Mouse (Mus musculus): Measurements from ENCODE around the gene Vps33b.

Gene Vps33b

GRCm38 (mm10) chr7:80267764-80268163, 1.7 kb upstream of the Vps33b start:
- in situ Hi-C loops (cut with MboI; ENCODE audit: low sequenced_read_pairs), result no loop called here

DNA sequence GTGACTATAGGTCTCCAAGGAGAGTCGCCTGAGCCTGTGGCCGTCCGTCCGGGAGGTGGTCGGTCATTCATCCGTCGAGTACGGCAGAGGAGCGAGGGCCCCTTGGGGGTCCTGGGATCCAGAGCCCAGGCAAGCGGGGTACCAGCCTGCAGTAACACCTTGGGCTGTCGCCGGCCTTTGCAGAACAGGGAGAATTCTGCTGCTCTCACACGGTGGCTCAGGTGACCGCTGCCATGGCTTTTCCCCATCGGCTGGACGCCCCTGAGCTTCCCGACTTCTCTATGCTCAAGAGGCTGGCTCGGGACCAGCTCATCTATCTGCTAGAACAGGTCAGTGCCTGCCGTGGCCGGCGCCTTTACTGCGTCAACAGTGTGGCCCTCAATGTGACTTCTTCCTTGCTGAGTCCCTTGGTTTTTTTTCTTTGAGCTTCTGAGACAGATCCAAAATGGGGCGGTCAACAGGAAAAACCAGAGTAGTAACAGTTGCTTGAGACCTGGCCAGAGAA, 354 bp downstream of the Vps33b start:
- in situ Hi-C loops (cut with MboI; ENCODE audit: low sequenced_read_pairs), result no loop called here

GRCm38 (mm10) chr7:80273456-80273855, 4.0 kb downstream of the Vps33b start:
- in situ Hi-C loops (cut with MboI; ENCODE audit: low sequenced_read_pairs), result no loop called here

- in situ Hi-C loops (cut with MboI; ENCODE audit: low sequenced_read_pairs), result no loop called here
Observed at GRCm38 (mm10) chr7:80276374-80276773, 6.9 kb downstream of the Vps33b start.

DNA sequence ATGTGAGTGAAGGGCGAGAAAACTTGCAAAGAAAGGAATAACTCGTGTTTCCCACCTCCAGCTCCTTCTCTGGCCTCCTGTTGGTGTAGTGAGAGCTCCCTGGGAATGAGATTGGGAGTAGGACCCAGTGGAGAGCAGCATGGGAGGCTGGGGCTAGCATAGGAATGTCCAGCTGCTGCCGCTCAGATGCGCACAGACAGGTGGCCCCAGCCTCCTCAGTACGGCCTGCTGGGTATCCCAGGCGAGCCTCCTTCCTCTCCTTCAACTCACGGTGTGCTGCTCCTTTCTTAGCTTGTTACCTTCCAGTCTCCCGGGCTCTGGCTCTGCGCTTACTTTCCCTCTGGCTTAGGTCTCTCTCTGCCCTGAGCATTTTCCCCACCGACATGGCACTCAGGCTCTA, 10.6 kb downstream of the Vps33b start:
- in situ Hi-C loops (cut with MboI; ENCODE audit: low sequenced_read_pairs), result no loop called here

- in situ Hi-C loops (cut with MboI; ENCODE audit: low sequenced_read_pairs), result no loop called here
Observed at GRCm38 (mm10) chr7:80280998-80281397, 11.5 kb downstream of the Vps33b start.

- in situ Hi-C loops (cut with MboI; ENCODE audit: low sequenced_read_pairs), result no loop called here
Observed at GRCm38 (mm10) chr7:80281646-80282045, 12.2 kb downstream of the Vps33b start.

GRCm38 (mm10) chr7:80283226-80283918, 13.9 kb downstream of the Vps33b start:
- in situ Hi-C loops (cut with MboI; ENCODE audit: low sequenced_read_pairs), result no loop called here

DNA sequence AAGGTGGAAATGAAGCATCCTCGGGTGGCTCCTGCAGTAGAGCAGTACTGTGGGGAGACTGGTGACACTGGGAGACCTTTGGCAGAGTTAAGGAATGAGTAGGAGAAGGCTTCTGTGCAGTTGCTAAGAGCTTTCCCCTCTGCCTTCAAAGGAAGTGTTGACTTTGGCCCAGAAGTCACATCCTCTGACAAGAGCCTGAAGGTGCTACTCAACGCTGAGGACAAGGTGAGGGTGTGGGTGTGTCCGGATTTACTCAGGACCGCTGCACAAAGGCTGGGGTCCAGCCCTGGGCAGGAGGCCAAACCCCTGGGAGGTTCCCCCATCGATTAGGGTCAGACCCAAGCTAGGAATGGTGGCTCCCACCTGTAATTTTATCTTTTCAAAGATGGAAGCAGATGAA, 14.9 kb downstream of the Vps33b start:
- in situ Hi-C loops (cut with MboI; ENCODE audit: low sequenced_read_pairs), result no loop called here

DNA sequence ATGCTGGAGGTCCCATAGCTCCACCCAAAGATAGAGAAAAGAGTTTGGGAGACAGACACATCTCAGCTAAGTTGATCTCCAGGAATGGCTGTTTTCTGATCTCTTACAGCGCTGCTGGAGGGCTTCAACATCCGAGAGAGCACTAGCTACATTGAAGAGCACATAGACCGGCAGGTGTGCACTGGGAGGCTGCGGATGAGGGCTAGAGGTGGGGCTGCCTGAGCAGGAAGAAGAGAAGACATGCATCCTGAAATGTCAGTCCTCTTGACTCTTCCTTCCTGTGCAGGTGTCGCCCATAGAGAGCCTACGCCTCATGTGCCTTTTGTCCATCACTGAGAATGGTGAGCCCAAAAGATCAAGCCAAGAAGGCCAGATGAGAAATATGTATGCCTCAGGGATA, 16.3 kb downstream of the Vps33b start:
- in situ Hi-C loops (cut with MboI; ENCODE audit: low sequenced_read_pairs), result no loop called here

DNA sequence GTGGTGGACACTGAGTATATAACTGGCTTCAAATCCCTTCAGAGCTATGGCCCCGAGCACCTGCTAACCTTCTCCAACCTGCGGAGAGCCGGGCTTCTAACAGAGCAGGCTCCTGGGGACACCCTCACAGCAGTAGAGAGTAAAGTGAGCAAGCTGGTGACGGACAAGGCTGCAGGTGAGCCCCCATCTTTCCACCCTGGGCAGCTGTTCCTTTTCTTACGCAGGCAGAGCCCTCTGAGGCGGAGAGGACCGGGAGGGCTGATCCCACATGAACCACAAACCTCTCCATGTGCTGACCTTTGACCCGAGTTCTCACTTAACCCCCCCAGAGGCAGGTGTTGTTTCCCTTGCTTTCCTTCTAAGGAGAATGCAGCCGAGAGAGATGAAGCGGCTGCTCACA, 18.3 kb downstream of the Vps33b start:
- in situ Hi-C loops (cut with MboI; ENCODE audit: low sequenced_read_pairs), result no loop called here

DNA sequence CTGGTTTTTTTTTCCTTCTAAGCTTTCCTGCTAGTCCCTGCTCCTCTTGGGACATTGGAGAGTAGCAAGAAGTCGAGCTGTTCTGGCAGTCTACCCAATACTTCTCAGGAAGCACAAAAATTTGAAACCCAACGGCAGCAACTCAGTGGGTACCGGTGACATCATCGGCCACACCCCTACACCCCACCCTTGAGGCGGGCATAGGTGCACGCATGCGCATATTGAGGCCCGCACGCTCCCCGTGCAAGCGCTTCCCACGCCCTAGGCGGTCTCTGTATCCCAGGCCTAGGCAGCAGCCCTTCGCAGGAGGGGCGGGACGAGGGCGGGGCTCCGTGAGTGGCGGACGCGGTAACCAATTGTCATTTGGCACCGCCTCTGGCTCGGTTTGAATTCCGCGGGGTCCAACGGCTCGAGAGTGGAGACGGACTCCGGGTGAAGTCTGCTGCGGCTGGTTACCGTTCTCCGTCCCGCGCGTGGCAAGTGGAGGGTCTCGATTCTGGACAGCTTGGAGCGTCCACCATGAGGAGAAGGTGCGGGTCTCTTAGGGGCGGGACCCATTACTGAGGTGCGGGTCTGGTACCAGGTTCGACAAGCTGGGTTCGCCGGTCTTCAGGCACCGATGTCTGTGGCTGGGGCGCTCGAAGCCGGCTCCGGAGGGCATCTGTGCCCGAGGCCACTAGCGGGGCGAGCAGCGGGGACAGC, 24.8 kb downstream of the Vps33b start, which contains the start of gene Prc1:
Gene Prc1 (plus strand): TSS at position 389 of the 702 bp plus-strand sequence.
- in situ Hi-C loops (cut with MboI; ENCODE audit: low sequenced_read_pairs), result no loop called here

- in situ Hi-C loops (cut with MboI; ENCODE audit: low sequenced_read_pairs), result no loop called here
Observed at GRCm38 (mm10) chr7:80294764-80295648, 25.6 kb downstream of the Vps33b start.

GRCm38 (mm10) chr7:80296462-80296861, 27.0 kb downstream of the Vps33b start:
- in situ Hi-C loops (cut with MboI; ENCODE audit: low sequenced_read_pairs), result no loop called here

GRCm38 (mm10) chr7:80297041-80297440, 27.6 kb downstream of the Vps33b start:
- in situ Hi-C loops (cut with MboI; ENCODE audit: low sequenced_read_pairs), result no loop called here

DNA sequence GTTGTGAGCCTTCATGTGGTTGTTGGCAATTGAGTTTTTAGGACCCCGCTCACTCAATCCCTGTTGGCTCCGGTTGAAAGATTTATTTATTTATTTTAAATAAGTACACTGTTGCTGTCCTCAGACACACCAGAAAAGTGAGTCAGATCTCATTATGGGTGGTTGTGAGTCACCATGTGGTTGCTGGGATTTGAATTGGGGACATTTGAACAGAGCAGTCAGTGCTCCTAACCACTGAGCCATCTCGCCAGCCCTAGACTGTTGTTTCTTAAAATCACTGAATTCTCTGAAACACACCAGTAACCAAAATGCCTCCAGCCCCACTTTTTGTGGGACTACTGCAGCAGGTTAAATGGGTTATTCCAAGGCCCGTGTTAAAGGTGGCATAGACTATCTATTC, 29.3 kb downstream of the Vps33b start:
- in situ Hi-C loops (cut with MboI; ENCODE audit: low sequenced_read_pairs), result no loop called here

DNA sequence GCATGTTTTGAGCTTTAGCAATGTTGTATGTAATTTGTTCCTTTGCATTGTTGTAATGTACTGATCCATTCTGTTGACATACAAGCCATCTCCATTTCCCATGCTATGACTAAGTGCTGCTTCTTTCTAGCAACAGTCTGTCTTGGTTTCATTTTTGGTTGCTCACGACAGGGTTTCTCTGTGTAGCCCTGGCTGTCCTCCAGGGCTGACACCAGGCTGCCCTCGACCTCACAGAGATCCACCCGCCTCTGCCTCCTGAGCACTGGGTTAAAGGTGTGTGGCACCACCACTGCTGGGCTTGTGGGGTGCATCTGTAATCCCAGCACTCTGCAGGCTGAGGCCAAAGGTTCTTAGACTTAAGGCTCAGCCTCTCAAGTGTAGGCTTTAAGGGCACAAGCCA, 30.1 kb downstream of the Vps33b start:
- in situ Hi-C loops (cut with MboI; ENCODE audit: low sequenced_read_pairs), result no loop called here

GRCm38 (mm10) chr7:80301522-80301921, 32.1 kb downstream of the Vps33b start:
- in situ Hi-C loops (cut with MboI; ENCODE audit: low sequenced_read_pairs), result no loop called here

DNA sequence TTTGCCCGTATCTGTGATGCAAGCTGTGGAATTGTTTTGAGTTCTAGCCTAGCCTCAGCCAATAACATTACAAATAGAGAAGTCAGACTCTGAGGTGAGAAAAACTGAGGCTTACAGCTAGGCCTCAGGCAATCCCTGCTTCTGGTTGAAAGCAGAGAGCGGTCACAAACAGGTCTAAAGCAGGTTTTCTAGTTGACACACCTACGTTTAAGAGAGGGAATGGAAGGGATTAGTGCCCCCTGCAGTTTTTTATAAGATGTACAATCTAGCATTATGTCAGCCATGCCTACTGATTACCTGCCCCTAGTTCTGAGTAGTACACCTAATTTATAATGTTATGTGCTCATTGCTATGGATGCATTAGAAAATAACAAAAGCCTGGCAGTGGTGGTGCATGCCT, 38.3 kb downstream of the Vps33b start:
- in situ Hi-C loops (cut with MboI; ENCODE audit: low sequenced_read_pairs), result no loop called here

- in situ Hi-C loops (cut with MboI; ENCODE audit: low sequenced_read_pairs), result no loop called here
Observed at GRCm38 (mm10) chr7:80310771-80311170, 41.3 kb downstream of the Vps33b start.

- in situ Hi-C loops (cut with MboI; ENCODE audit: low sequenced_read_pairs), result no loop called here
Observed at GRCm38 (mm10) chr7:80315733-80316132, 46.3 kb downstream of the Vps33b start.

All from CH12F3 (cell line).